Mouse (Mus musculus): ENCODE data around the gene Ip6k1. TPM values are rescaled to one million over a fixed set of nuclear protein-coding genes. Genes with fewer than 3 reads are reported as not detected.
A peak's percentile ranks its signal among the peaks of the same experiment; 100 is the strongest.
"Not testable (repeated sequence)": the region's sequence is repeated elsewhere in the genome, so short reads cannot be mapped to it uniquely, and the experiment has no call there.

The Ip6k1 gene
- polyA plus RNA-seq, 2 experiments = 13.3 to 30.9 TPM

DNA sequence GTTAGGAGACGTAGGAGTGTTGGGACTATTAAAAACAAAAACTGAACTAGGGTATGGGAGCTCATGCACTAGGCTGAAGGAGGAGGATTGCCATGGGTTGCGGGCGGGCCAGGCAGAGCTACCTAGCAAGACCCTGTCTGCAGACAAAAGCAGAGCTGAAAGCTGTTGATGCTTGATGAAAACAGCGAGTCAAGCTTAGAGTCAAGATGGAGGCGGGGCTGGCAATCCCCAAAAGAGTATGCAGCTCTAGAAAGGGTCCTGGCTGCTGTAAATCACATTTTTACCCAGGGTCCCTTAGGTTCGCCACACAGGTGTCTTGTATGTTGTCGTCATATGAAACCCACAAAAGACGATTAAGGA is 1.2 kb downstream of the Ip6k1 start:
- no peak for ATAC-seq (ENCODE audit: insufficient read depth)
- H3K4me1 ChIP-seq (replicated peaks; ENCODE audit: control insufficient read depth in 2 of 2, insufficient read depth in 2 of 2, low read length in 1 of 2) = peaks cover 21% of the 10 kb centered on the region in 2 experiments

DNA sequence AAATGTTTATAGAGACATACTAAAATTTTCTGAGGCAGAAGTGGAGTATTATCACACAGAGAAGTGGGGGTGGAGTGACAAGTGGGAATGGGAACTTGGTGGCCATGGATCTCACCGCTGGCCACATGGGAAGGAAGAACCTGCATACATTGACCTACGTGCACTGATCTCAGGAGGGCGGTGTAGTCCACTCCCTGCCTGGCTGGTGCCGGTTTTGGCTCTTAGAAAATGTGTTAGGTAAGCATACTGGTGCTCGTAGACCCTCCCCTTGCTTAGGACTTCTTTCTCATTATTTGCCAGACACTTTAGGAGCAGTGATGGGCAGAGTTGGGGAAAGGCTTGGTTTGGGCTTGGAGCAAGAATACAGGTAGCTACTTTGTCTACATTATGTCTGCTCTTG is 5.7 kb downstream of the Ip6k1 start:
- peaks cover 16 to 21% of the 10 kb centered on the region in 2 experiments for H3K4me1 ChIP-seq (replicated peaks; ENCODE audit: control insufficient read depth in 2 of 2, insufficient read depth in 2 of 2, low read length in 1 of 2)
- ATAC-seq (ENCODE audit: insufficient read depth) (no peak), DNase-seq (ENCODE audit: low read depth in 3 of 3, low spot score in 3 of 3) (no peak)
- peaks cover 13% of the 10 kb centered on the region for H3K36me3 ChIP-seq (replicated peaks; ENCODE audit: control insufficient read depth, insufficient read depth, low read depth)
- H3K4me2 ChIP-seq (ENCODE audit: low read depth) = no peak overlapping the region
- no peaks in the 10 kb centered on the region for H3K27me3 ChIP-seq (ENCODE audit: control insufficient read depth, insufficient read depth, low read length)
- H3K27ac ChIP-seq = no peak overlapping the region
- no peak overlapping the region for H3K4me3 ChIP-seq (ENCODE audit: insufficient read depth in 1 of 2, low read depth in 2 of 2, low read length in 2 of 2)
- no peaks in the 10 kb centered on the region for H3K9me3 ChIP-seq (ENCODE audit: control insufficient read depth, low read length)
- 85% methylated on average over 5 of the region's 5 CpGs for WGBS (ENCODE audit: insufficient replicate concordance)
- no peak for TF ChIP-seq EP300 (IDR thresholded peaks at IDR 0.05; ENCODE audit: low read depth)
- no peak for TF ChIP-seq CTCF (IDR thresholded peaks at IDR 0.05; ENCODE audit: low read depth)
- H3K9ac ChIP-seq (replicated peaks) = no peak overlapping the region

More for the DNA sequence above, 1.2 kb downstream of the Ip6k1 start:
- no peaks in the 10 kb centered on the region for H3K9me3 ChIP-seq (ENCODE audit: control insufficient read depth, low read length)
- peak overlapping the region; percentile 99 for H3K9ac ChIP-seq (replicated peaks)
- peaks cover 8% of the 10 kb centered on the region for H3K36me3 ChIP-seq (replicated peaks; ENCODE audit: control insufficient read depth, insufficient read depth, low read depth)
- peak overlapping the region; percentile 92 to 95 for H3K4me3 ChIP-seq (ENCODE audit: insufficient read depth in 1 of 2, low read depth in 2 of 2, low read length in 2 of 2)
- TF ChIP-seq EP300 (IDR thresholded peaks at IDR 0.05; ENCODE audit: low read depth) (no peak), CTCF (IDR thresholded peaks at IDR 0.05; ENCODE audit: low read depth) (no peak)
- DNase-seq (ENCODE audit: low read depth in 3 of 3, low spot score in 3 of 3) = no peak
- 28% methylated on average over 8 of the region's 8 CpGs for WGBS (ENCODE audit: insufficient replicate concordance)
- peak overlapping the region; percentile 89 for H3K27ac ChIP-seq
- H3K4me2 ChIP-seq (ENCODE audit: low read depth) = peak overlapping the region; percentile 80
- no peaks in the 10 kb centered on the region for H3K27me3 ChIP-seq (ENCODE audit: control insufficient read depth, insufficient read depth, low read length)

GRCm38 (mm10) chr9:108010385-108010784 is 8.1 kb downstream of the Ip6k1 start:
- Histone ChIP-seq H3K27me3 (ENCODE audit: control insufficient read depth, insufficient read depth, low read length) (no peaks in the 10 kb centered on the region), H3K4me2 (ENCODE audit: low read depth) (no peak overlapping the region), H3K4me3 (ENCODE audit: insufficient read depth in 1 of 2, low read depth in 2 of 2, low read length in 2 of 2) (no peak overlapping the region), H3K9ac (replicated peaks) (no peak overlapping the region), H3K27ac (no peak overlapping the region), H3K36me3 (replicated peaks; ENCODE audit: control insufficient read depth, insufficient read depth, low read depth) (peaks cover 14% of the 10 kb centered on the region), H3K4me1 (replicated peaks; ENCODE audit: control insufficient read depth in 2 of 2, insufficient read depth in 2 of 2, low read length in 1 of 2) (peaks cover 2 to 4% of the 10 kb centered on the region in 2 experiments; a peak in 3 of 4 replicates), H3K9me3 (ENCODE audit: control insufficient read depth, low read length) (no peaks in the 10 kb centered on the region)
- TF ChIP-seq EP300 (IDR thresholded peaks at IDR 0.05; ENCODE audit: low read depth) = no peak
- no peak for TF ChIP-seq CTCF (IDR thresholded peaks at IDR 0.05; ENCODE audit: low read depth)
- ATAC-seq (ENCODE audit: insufficient read depth) = no peak
- DNase-seq (ENCODE audit: low read depth in 3 of 3, low spot score in 3 of 3) = no peak

DNA sequence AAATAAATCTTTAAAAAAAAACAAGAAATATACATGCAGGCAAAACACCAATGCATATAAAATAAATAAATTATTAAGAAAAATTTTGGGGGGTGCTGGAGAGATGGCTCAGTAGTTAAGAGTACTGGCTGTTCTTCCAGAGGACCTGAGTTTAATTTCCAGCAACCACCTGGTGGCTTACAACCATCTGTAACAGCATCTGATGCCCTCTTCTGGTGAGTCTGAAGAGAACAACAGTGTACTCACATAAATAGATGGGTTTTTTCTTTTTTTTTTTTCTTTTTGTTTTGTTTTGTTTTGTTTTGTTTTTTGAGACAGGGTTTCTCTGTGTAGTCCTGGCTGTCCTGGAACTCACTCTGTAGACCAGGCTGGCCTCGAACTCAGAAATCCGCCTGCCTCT is 11.3 kb downstream of the Ip6k1 start:
- H3K36me3 ChIP-seq (replicated peaks; ENCODE audit: control insufficient read depth, insufficient read depth, low read depth) = peaks cover 16% of the 10 kb centered on the region; the same call in 1 of the 2 replicates
- WGBS (ENCODE audit: insufficient replicate concordance) = 93% methylated on average over 2 of the region's 2 CpGs
- H3K4me2 ChIP-seq (ENCODE audit: low read depth); H3K9me3 ChIP-seq (ENCODE audit: control insufficient read depth, low read length); ATAC-seq (ENCODE audit: insufficient read depth); H3K27me3 ChIP-seq (ENCODE audit: control insufficient read depth, insufficient read depth, low read length); H3K4me3 ChIP-seq (ENCODE audit: insufficient read depth in 1 of 2, low read depth in 2 of 2, low read length in 2 of 2); H3K4me1 ChIP-seq (replicated peaks; ENCODE audit: control insufficient read depth in 2 of 2, insufficient read depth in 2 of 2, low read length in 1 of 2); H3K9ac ChIP-seq (replicated peaks); DNase-seq (ENCODE audit: low read depth in 3 of 3, low spot score in 3 of 3); H3K27ac ChIP-seq: not testable (repeated sequence)

GRCm38 (mm10) chr9:108017127-108017526 is 14.8 kb downstream of the Ip6k1 start:
- no peaks in the 10 kb centered on the region for H3K27me3 ChIP-seq (ENCODE audit: control insufficient read depth, insufficient read depth, low read length)
- ATAC-seq (ENCODE audit: insufficient read depth) (no peak), DNase-seq (ENCODE audit: low read depth in 3 of 3, low spot score in 3 of 3) (no peak)
- TF ChIP-seq EP300 (IDR thresholded peaks at IDR 0.05; ENCODE audit: low read depth) = no peak
- no peak for TF ChIP-seq CTCF (IDR thresholded peaks at IDR 0.05; ENCODE audit: low read depth)
- H3K4me3 ChIP-seq (ENCODE audit: insufficient read depth in 1 of 2, low read depth in 2 of 2, low read length in 2 of 2) = no peak overlapping the region
- H3K27ac ChIP-seq = no peak overlapping the region
- H3K9me3 ChIP-seq (ENCODE audit: control insufficient read depth, low read length) = no peaks in the 10 kb centered on the region
- 79% methylated on average over 3 of the region's 3 CpGs for WGBS (ENCODE audit: insufficient replicate concordance)
- no peak overlapping the region for H3K9ac ChIP-seq (replicated peaks)
- no peaks in the 10 kb centered on the region for H3K4me1 ChIP-seq (replicated peaks; ENCODE audit: control insufficient read depth in 2 of 2, insufficient read depth in 2 of 2, low read length in 1 of 2)
- peaks cover 19% of the 10 kb centered on the region; the same call in 1 of the 2 replicates for H3K36me3 ChIP-seq (replicated peaks; ENCODE audit: control insufficient read depth, insufficient read depth, low read depth)
- no peak overlapping the region for H3K4me2 ChIP-seq (ENCODE audit: low read depth)

All from liver, embryonic 14.5 days (tissue).